In the genomic region with DNA sequence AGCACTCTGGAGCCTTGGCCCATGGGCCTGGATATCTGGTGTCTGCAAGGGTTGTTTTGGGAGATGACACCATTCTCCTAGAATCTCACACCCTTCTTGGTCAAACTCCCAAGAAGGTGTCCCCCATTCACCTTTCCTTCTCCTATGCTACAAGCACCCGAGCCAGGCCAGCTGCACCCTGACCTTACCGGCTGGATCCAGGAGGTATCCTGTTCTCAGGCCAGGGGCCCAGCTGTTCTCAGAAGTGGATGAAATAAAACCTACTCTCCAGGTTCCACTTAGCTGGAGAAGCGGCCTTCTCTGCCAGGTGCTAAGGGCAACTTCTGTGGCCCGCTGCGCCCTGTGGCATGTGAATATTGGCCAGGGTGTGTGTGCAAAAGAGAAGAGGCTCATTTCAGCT, we compare ENCODE assay signal across 20 mouse cellular contexts. TPM values are rescaled to one million over a fixed set of nuclear protein-coding genes. Genes with fewer than 3 reads are reported as not detected.
DNase-seq lines count a peak whose midpoint lies in the region; ATAC-seq lines count a peak whose summit lies in the region.
"Had no signal": no experiment of that assay in that cellular context is flagged by ENCODE, and none has a peak within 500 bp of the region (broad histone marks: within the 10 kb centered on the region; RNA-seq: fewer than 3 reads in every experiment).

No protein-coding gene starts in this region.

- DNase-seq in kidney, adult 18-20 months: peak; percentile 49
- peak; percentile 34 to 47 for DNase-seq in kidney, adult 8-10 months
- DNase-seq in kidney, postnatal 36 days: peak; percentile 51 to 64
- DNase-seq in embryo, embryonic 11 days: no peak
- no peak for DNase-seq in layer of hippocampus, adult 8-10 months (ENCODE audit: low spot score in 2 of 2)
- DNase-seq in lung, postnatal 10 days: no peak
- DNase-seq in cerebellum, adult 11-12 months: no peak
- DNase-seq: adrenal gland, postnatal 10 days; cerebellum, postnatal 10 days; heart, postnatal 36 days; left cerebral cortex, postnatal 4 days; lung, embryonic 14.5 days; lung, postnatal 36 days had no signal

- peaks cover 2% of the 10 kb centered on the region for H3K4me1 ChIP-seq in kidney, embryonic 14.5 days (ENCODE audit: control insufficient read depth, insufficient read depth, low read length)

- no peak overlapping the region for H3K4me3 ChIP-seq in kidney, embryonic 14.5 days (ENCODE audit: low read length)
- H3K4me3 ChIP-seq: embryonic facial prominence, embryonic 12.5 days; limb, embryonic 15.5 days had no signal

- H3K27me3 ChIP-seq in kidney, embryonic 14.5 days (ENCODE audit: control insufficient read depth, insufficient read depth, low read length): no peaks in the 10 kb centered on the region
- H3K27me3 ChIP-seq: embryonic facial prominence, embryonic 12.5 days; limb, embryonic 15.5 days had no signal

- H3K4me2 ChIP-seq in kidney, embryonic 14.5 days (replicated peaks; ENCODE audit: low read depth, low read length): no peak overlapping the region
- H3K4me2 ChIP-seq: embryonic facial prominence, embryonic 12.5 days; hindbrain, embryonic 14.5 days; limb, embryonic 15.5 days; lung, embryonic 14.5 days had no signal

- ATAC-seq in kidney, embryonic 14.5 days (ENCODE audit: low FRiP score, low TSS enrichment): no peak
- ATAC-seq: inflammation-experienced regulatory T-cells, adult 6 months; midbrain, embryonic 16.5 days had no signal

- no peak overlapping the region for H3K27ac ChIP-seq in kidney, embryonic 14.5 days (ENCODE audit: low read depth, low read length)
- H3K27ac ChIP-seq: embryonic facial prominence, embryonic 12.5 days; hindbrain, embryonic 14.5 days; limb, embryonic 15.5 days; liver, embryonic 14.5 days had no signal

- H3K9ac ChIP-seq in kidney, embryonic 14.5 days (ENCODE audit: low read depth, low read length): no peak overlapping the region
- H3K9ac ChIP-seq: embryonic facial prominence, embryonic 12.5 days; hindbrain, embryonic 14.5 days; limb, embryonic 15.5 days; liver, embryonic 14.5 days; lung, embryonic 14.5 days had no signal

- H3K9me3 ChIP-seq in kidney, embryonic 14.5 days (ENCODE audit: control insufficient read depth, low read length): no peaks in the 10 kb centered on the region
- H3K9me3 ChIP-seq: embryonic facial prominence, embryonic 12.5 days; limb, embryonic 15.5 days had no signal

- 61% methylated on average over 5 of the region's 5 CpGs for WGBS in kidney, embryonic 14.5 days

- no peaks in the 10 kb centered on the region for H3K36me3 ChIP-seq in kidney, embryonic 14.5 days (ENCODE audit: control insufficient read depth, insufficient read depth, low read length)
- H3K36me3 ChIP-seq: embryonic facial prominence, embryonic 12.5 days; limb, embryonic 15.5 days had no signal

RNA-seq across cellular contexts. Expression of a gene that starts 4.8 kb away (rescaled TPM):
- polyA plus RNA-seq in kidney, embryonic 14.5 days (2014; fragmentation: Nextera tagmentation; extraction: Ambion mirVana): 0.20 and 0.46 TPM in 2 replicates
- total RNA-seq in layer of hippocampus, adult 8-10 months (2022): 10 to 100 TPM in 1 of 4 experiments, 1 to 10 TPM in 3; 6.2 to 10.8 (median 8.6) TPM

RNA-seq across cellular contexts. Expression of a gene that starts 16.5 kb away (rescaled TPM):
- 17.1 and 26.1 TPM in 2 replicates for polyA plus RNA-seq in kidney, embryonic 14.5 days (2014; fragmentation: Nextera tagmentation; extraction: Ambion mirVana)
- total RNA-seq in layer of hippocampus, adult 8-10 months (2022): 10 to 100 TPM; 46.0 to 58.0 (median 50.2) TPM

Comparison
In these comparisons a context has a peak if more than half of its experiments do, and no peak if none do; other contexts are left out.
1. DNase-seq: peak in kidney, adult 18-20 months (single experiment), kidney, adult 8-10 months (2 of 2) and kidney, postnatal 36 days (2 of 2); none in embryo, embryonic 11 days (single experiment), layer of hippocampus, adult 8-10 months (0 of 2), lung, postnatal 10 days (single experiment) and cerebellum, adult 11-12 months (single experiment).